Mouse (Mus musculus) intestine, embryonic 16.5 days (tissue): ENCODE measurements around the gene C9orf72. TPM values are rescaled to one million over a fixed set of nuclear protein-coding genes. Genes with fewer than 3 reads are reported as not detected.

ENCODE experiments used
- ATAC-seq: fragments of 200-750 bp; cut with Nextera tagmentation; 2 replicates; pipeline ENCODE4 v1.8.0; 2017; ENCODE audit warnings: moderate TSS enrichment, moderate library complexity
- H3K27ac ChIP-seq: fragments of 300-500 bp; sonication (generic); 2 replicates; pipeline ENCODE4 v1.5.1; 2014; ENCODE audit warnings: mild to moderate bottlenecking, low read length
- H3K27me3 ChIP-seq: fragments of 300-500 bp; sonication (generic); replicated peaks from 2 replicates; pipeline ENCODE4 v1.6.1; 2014; ENCODE audit warnings: low read length, control low read depth, mixed read lengths; ENCODE audit not compliant: control insufficient read depth, insufficient read depth
- H3K36me3 ChIP-seq: fragments of 300-500 bp; sonication (generic); 2 replicates; pipeline ENCODE4 v1.6.1; 2014; ENCODE audit warnings: low read length, control low read depth; ENCODE audit not compliant: control insufficient read depth, insufficient read depth
- H3K4me1 ChIP-seq: fragments of 300-500 bp; sonication (generic); 2 replicates; pipeline ENCODE4 v1.6.1; 2014; ENCODE audit warnings: low read length, control low read depth, mixed read lengths; ENCODE audit not compliant: control insufficient read depth, insufficient read depth
- H3K4me2 ChIP-seq: fragments of 300-500 bp; sonication (generic); 2 replicates; pipeline ENCODE4 v1.6.1; 2014; ENCODE audit warnings: low read depth, low read length, control low read depth
- H3K4me3 ChIP-seq: fragments of 300-500 bp; sonication (generic); 2 replicates; pipeline ENCODE4 v1.5.1; 2014; ENCODE audit warnings: mild to moderate bottlenecking, low read length
- H3K9ac ChIP-seq: fragments of 300-500 bp; sonication (generic); 2 replicates; pipeline ENCODE4 v1.6.1; 2014; ENCODE audit warnings: low read depth, low read length
- H3K9me3 ChIP-seq: fragments of 300-500 bp; sonication (generic); 2 replicates; pipeline ENCODE4 v1.6.1; 2016; ENCODE audit warnings: low read length, control low read depth; ENCODE audit not compliant: control insufficient read depth
- WGBS: fragments of 180-500 bp; shearing (Covaris S2); extraction: QIAGEN DNeasy Blood & Tissue Kit; methylation state at CpG from one replicate; pipeline ENCODE4 v1.1.7; 2014; 5-methylcytosine and 5-hydroxymethylcytosine counted together
- polyA plus RNA-seq: library from polyadenylated mRNA; unstranded; fragments of >200 nt; fragmentation: Nextera tagmentation; extraction: Ambion mirVana; gene quantifications from 2 replicates; pipeline ENCODE4 v1.2.1, GENCODE M21; 2015

The C9orf72 gene
- polyA plus RNA-seq, 1 experiment from 2014 or later, result 9.6 TPM

DNA sequence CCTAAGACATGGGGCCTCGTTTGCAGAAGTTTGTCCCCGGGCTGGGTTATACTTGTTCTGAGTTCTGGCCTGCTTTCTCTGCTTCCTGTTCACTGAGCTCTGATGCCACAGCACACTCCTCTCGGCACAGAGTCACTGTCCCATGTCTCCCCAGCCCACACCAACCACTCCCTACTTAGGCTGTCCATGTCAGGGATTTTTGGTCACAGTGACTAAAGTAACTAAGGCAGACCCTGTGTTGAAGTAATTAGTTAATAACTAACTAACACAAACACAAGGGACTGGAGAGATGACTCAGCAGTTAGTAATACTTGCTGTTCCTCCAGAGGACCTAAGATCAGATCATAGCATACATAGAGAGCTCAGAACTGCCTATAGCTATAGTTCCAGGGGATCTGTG, 60.0 kb downstream of the C9orf72 start:
- Histone ChIP-seq H3K4me2 (no peak overlapping the region), H3K4me3 (no peak overlapping the region), H3K9me3 (no peaks in the 10 kb centered on the region), H3K9ac (no peak overlapping the region), H3K4me1 (peaks cover 4% of the 10 kb centered on the region), H3K27ac (no peak overlapping the region), H3K27me3 (no peaks in the 10 kb centered on the region), H3K36me3 (no peaks in the 10 kb centered on the region)
- ATAC-seq, result peak; percentile 87
- WGBS, result 48% methylated on average over 3 of the region's 3 CpGs

DNA sequence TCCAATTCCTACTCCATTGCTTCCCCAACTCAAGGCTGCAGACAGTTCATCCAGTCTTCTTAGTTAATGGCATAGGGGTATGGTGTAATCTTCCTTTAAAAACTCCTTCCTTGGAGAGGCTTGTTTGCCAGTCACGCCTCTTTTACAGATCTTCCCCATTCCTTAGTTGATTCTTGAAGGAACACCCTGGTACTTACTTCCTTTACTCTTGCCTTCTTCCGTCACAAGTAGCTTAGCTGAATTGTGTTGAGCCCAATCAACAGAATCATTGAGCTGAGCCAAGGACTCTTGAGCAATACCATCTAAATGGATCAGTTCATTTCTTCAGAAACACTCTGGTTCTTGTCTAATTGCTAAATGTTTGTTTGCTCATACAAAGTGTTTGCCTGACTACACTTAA, 60.7 kb downstream of the C9orf72 start:
- Histone ChIP-seq H3K27me3 (no peaks in the 10 kb centered on the region), H3K4me1 (peaks cover 4% of the 10 kb centered on the region), H3K9ac (no peak overlapping the region), H3K9me3 (no peaks in the 10 kb centered on the region), H3K36me3 (no peaks in the 10 kb centered on the region), H3K4me3 (no peak overlapping the region), H3K4me2 (no peak overlapping the region), H3K27ac (no peak overlapping the region)
- WGBS, result 83% methylated on average over 2 of the region's 2 CpGs
- peak; percentile 26; the same call in 1 of the 2 replicates for ATAC-seq

GRCm38 (mm10) chr4:35157815-35158214, 68.2 kb downstream of the C9orf72 start:
- WGBS, result 62% methylated on average over 11 of the region's 11 CpGs
- H3K27me3 ChIP-seq, result no peaks in the 10 kb centered on the region
- H3K27ac ChIP-seq, result no peak overlapping the region
- no peak overlapping the region for H3K9ac ChIP-seq
- no peak overlapping the region for H3K4me3 ChIP-seq
- H3K9me3 ChIP-seq, result no peaks in the 10 kb centered on the region
- ATAC-seq, result no peak
- H3K36me3 ChIP-seq, result no peaks in the 10 kb centered on the region
- 0 out of 2 replicates have a peak overlapping the region, but pooled peaks have one; percentile 61 for H3K4me2 ChIP-seq
- H3K4me1 ChIP-seq, result peaks cover 7% of the 10 kb centered on the region

DNA sequence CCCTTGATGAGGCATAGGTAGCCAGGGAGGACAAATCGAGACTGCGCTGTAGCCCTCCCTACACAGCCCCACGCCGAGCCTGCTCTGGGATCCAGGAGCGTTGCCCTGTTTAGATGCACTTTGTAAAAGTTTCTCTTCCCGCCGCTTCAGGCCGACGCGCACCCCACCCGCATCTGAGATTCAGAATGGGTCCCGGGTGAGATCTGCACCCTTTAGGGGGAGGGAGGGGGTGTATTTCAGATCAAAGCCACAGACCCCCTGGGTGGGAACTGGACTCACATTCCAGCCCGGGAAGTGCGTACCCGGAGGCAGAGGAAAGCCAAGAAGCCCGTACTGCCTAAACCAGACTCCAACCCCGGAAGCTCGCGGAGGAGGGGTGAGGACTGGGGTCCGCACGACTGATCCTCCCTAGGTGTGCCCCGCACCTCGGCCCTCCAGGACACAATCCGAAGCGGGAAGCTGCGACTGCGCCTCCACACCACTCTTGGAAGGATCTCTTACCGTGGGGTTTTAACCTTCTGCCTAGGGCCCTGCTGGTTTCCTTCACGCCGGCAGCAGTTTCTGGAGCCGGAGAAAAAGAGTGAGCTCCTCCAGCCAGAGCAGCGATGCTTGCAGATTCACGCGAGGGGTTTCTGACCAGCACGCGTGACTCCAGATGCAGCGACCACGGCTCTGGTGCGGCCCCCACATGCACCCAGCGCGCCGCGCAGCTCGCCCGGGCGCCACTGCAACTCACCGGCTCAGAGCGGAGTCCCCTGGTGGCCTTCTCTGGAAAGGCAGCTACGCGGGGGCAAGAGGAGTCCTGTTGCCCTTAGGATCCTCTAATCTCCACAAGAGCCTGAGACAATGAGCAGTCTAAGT, 69.0 kb downstream of the C9orf72 start, which contains the start of gene Mob3b:
Gene Mob3b, minus strand, starts transcription at position 734 of the 861 bp plus-strand sequence.
- peak within 1 kb of the TSS; percentile 68 for H3K4me3 ChIP-seq
- no peaks in the 10 kb centered on the region for H3K36me3 ChIP-seq
- no peaks in the 10 kb centered on the region for H3K9me3 ChIP-seq
- peak; percentile 68 for ATAC-seq
- H3K4me1 ChIP-seq, result peaks cover 9% of the 10 kb centered on the region
- under 1% methylated on average over 50 of the region's 50 CpGs for WGBS
- peak within 1 kb of the TSS; percentile 61 for H3K4me2 ChIP-seq
- H3K27ac ChIP-seq, result peak within 1 kb of the TSS; percentile 96
- no peaks in the 10 kb centered on the region for H3K27me3 ChIP-seq
- peak within 1 kb of the TSS; percentile 85 for H3K9ac ChIP-seq

DNA sequence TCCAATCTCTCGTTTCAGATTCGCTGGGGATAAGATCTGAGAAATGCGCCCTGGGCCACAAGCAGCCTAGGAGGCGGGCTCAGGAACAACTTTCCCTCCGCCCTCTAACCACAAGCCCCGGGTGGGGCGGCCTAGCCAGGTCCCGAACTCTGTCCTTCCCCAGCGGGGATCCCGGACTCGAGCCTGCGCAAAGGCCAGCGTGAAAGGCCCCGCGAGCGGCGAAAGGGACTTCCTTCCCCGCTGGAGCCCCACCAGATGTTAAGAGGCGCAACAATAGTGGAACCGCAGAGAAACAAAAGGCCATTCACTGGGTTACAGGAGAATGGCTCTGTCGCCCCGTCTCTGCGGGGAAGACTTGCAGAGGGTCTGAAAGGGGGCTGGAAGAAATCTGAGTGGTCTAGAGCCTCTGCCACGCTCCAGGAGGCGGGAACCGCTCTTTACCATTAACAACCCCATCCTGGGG, 69.8 kb downstream of the C9orf72 start:
- under 1% methylated on average over 26 of the region's 26 CpGs for WGBS
- Histone ChIP-seq H3K4me1 (peaks cover 9% of the 10 kb centered on the region), H3K4me3 (peak overlapping the region; percentile 68), H3K4me2 (peak overlapping the region; percentile 61), H3K36me3 (no peaks in the 10 kb centered on the region), H3K9ac (peak overlapping the region; percentile 85), H3K9me3 (no peaks in the 10 kb centered on the region), H3K27ac (peak overlapping the region; percentile 96), H3K27me3 (no peaks in the 10 kb centered on the region)
- peak; percentile 80 for ATAC-seq

- Histone ChIP-seq H3K4me3 (peak overlapping the region; percentile 68), H3K27ac (peak overlapping the region; percentile 96), H3K9me3 (no peaks in the 10 kb centered on the region), H3K36me3 (no peaks in the 10 kb centered on the region), H3K4me1 (peaks cover 9% of the 10 kb centered on the region), H3K4me2 (peak overlapping the region; percentile 61), H3K9ac (peak overlapping the region; percentile 85), H3K27me3 (no peaks in the 10 kb centered on the region)
- WGBS, result 16% methylated on average over 20 of the region's 20 CpGs
- peak; percentile 84 for ATAC-seq
These were observed 70.6 kb downstream of the C9orf72 start for GRCm38 (mm10) chr4:35155132-35155922.

- H3K27ac ChIP-seq, result no peak overlapping the region
- no peak overlapping the region for H3K4me2 ChIP-seq
- H3K9ac ChIP-seq, result no peak overlapping the region
- H3K4me1 ChIP-seq, result peaks cover 9% of the 10 kb centered on the region
- ATAC-seq, result no peak
- WGBS, result 24% methylated on average over 3 of the region's 3 CpGs
- no peak overlapping the region for H3K4me3 ChIP-seq
- H3K27me3 ChIP-seq, result no peaks in the 10 kb centered on the region
- H3K36me3 ChIP-seq, result no peaks in the 10 kb centered on the region
- no peaks in the 10 kb centered on the region for H3K9me3 ChIP-seq
These were observed 71.9 kb downstream of the C9orf72 start for GRCm38 (mm10) chr4:35154051-35154450.

GRCm38 (mm10) chr4:35151756-35152155, 74.2 kb downstream of the C9orf72 start, which contains the start of gene Ifnk:
Gene Ifnk (plus strand): TSS chr4:35152056.
- H3K9me3 ChIP-seq, result no peaks in the 10 kb centered on the region
- no peaks in the 10 kb centered on the region for H3K27me3 ChIP-seq
- peaks cover 5% of the 10 kb centered on the region for H3K4me1 ChIP-seq
- ATAC-seq, result no peak
- no peak within 1 kb of the TSS for H3K27ac ChIP-seq
- H3K4me3 ChIP-seq, result no peak within 1 kb of the TSS
- H3K9ac ChIP-seq, result no peak within 1 kb of the TSS
- no peak within 1 kb of the TSS for H3K4me2 ChIP-seq
- 83% methylated on average over 4 of the region's 4 CpGs for WGBS
- no peaks in the 10 kb centered on the region for H3K36me3 ChIP-seq

DNA sequence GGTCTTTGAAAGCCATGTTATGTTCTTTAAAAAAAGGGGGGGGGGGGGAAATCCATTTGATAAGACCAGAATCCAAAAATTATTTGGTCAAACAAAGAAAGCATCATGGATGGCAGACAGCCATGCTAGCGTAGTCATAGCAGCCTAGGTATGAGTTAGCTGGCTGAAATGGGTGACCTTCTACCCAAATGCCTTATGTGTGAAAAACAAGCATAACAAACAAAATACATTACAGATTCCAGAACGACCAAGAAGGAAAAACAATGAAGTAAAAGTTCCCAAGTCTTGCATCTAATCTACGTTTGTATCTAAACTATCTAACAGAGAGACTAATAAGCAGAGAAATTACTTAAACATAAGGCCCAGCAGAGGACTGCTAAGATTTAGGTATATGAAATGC, 75.3 kb downstream of the C9orf72 start:
- no peak overlapping the region for H3K4me3 ChIP-seq
- H3K9me3 ChIP-seq, result no peaks in the 10 kb centered on the region
- ATAC-seq, result no peak
- no peaks in the 10 kb centered on the region for H3K36me3 ChIP-seq
- H3K4me2 ChIP-seq, result no peak overlapping the region
- H3K9ac ChIP-seq, result no peak overlapping the region
- H3K4me1 ChIP-seq, result peaks cover 7% of the 10 kb centered on the region
- no peak overlapping the region for H3K27ac ChIP-seq
- 80% methylated on average over 3 of the region's 3 CpGs for WGBS
- no peaks in the 10 kb centered on the region for H3K27me3 ChIP-seq
